Mouse (Mus musculus): ENCODE measurements at regions not wholly inside any gene's neighbourhood (a gene's known extent, or its start where the extent isn't known, plus 50 kb on each side); places are given as distances from the start of the nearest gene placed in this dataset.

DNA sequence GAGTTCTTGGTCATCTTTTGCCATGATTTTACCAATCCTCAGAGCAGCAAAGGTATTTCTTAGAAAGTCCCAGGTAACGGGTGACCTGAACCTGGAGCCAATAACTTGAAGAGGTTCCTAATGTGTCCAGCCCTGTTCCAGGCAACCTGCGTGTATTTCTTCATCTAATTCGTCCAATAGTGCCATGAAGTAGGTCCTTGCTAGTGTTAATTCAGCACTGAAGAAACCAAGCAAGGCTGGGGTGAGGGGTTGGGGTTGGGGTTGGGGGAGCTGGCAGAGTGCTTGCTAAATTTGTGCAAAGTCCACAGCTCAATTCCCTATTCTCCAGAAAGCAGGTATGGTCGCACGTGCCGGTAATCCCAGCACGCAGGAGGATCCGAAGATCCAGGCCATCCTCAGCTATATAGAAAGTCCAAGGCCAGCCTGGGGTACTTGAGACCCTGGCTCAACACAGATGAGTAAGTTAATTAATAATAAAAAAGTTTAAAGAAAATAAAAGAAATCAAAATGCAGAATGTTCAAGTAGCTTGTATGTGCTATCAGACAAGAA, 54.6 kb upstream of the Cpsf6 start:
- no peak for ATAC-seq (replicated peaks; ENCODE audit: low FRiP score, low TSS enrichment, poor library complexity, severe bottlenecking)

DNA sequence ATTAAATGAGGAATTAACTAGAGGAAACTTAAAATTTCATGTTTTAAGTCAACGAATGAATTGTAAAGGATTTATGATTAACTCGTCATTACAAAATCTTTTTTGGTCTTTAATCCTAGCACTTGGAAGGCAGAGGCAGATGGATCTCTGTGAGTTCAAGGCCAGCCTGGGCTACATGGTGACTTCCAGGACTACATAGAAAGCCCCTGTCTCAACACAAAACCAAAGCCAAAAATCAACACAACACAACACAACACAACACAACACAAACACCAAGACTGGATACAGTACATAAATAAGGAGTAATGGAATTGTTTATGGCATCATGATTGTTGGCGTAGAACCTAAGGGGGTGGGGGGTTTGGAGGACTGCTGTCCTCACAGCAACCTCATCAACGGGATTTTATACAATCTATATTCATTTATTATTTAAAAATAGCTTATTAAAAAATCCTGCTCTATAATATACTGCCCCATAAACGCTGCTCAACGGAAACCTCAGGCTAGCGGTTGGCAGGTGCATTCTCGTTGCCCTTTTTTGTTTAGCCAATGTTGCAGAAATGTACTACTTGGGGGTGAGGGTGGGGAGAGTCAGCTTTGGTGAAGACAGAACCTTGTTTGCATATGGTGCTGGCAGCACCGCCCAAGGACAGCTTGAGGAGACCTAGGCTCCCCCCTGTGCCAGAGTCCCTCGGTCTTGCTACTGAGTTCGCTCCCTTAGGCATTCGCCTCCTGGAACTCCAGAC, 53.9 kb upstream of the Cpsf6 start:
- ATAC-seq (replicated peaks; ENCODE audit: low FRiP score, low TSS enrichment, poor library complexity, severe bottlenecking): no peak

DNA sequence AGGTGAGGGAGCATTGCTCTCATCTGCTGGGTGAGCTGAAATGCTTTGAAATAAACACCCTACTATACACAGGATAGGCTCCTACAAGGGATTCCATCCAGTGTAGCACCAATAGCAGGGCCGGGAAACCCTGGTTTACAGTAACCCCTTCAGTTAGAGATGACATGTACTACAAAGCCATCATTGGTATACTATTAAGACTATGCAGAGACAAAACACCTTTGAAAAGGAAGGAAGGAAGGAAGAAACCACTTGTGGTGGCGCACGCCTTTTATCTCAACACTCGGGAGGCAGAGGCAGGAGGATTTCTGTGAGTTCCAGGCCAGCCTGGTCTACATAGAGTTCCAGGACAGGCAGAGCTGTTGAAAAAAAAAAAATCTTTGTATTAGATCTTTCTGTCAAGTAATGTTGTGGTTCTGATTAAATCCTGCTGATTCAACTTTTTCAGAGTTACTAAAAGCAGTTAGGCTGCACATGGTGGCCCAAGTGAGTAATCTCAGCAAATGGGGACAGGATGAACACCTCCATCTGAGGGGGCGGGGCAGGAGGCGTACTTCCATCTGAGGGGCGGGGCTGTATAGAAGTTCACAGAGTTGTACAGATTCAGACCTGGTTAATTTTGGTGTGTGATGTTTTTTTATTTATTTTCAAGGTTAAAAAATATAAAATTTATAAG, 53.2 kb upstream of the Cpsf6 start:
- ATAC-seq (replicated peaks; ENCODE audit: low FRiP score, low TSS enrichment, poor library complexity, severe bottlenecking): peak; percentile 8

DNA sequence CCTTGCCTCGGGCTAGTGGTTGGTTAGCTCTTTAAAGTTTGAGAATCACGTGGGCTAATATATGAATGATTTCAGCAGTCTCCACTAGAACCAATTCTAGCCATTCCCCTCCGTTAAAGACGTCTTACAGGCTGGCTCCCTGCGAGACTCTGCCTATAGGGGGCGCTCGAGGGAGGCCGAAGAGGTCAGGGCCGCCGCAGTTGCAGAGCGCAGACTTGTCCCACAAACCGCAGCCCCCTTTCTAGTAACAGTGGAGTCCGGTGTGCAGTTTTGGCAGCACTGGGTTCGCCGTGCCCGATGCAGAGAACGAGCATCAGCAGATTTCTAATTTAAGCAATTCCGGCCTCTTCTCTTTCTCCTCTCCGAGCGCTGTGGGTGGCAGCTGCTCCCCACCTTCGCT, 52.6 kb upstream of the Cpsf6 start:
- peak; percentile 62 for ATAC-seq (replicated peaks; ENCODE audit: low FRiP score, low TSS enrichment, poor library complexity, severe bottlenecking)

DNA sequence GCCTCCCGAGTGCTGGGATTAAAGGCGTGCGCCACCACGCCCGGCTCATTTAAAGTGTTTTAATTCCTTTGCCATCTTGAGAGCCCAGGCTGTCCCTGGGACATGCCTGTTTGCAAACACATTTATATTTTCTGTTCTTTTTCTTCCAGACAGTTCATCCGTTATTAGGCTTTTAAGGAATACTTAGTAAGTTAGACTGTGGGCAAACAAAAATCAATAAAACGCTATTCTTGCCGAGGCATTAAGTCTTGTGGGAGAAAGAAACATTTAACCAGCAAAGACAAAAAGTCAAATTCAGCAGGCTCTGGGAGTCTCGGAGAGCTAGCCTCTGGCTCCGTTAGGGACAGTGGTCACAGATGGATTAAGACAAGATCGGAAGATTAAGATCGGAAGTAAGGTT, 52.0 kb upstream of the Cpsf6 start:
- no peak for ATAC-seq (replicated peaks; ENCODE audit: low FRiP score, low TSS enrichment, poor library complexity, severe bottlenecking)

DNA sequence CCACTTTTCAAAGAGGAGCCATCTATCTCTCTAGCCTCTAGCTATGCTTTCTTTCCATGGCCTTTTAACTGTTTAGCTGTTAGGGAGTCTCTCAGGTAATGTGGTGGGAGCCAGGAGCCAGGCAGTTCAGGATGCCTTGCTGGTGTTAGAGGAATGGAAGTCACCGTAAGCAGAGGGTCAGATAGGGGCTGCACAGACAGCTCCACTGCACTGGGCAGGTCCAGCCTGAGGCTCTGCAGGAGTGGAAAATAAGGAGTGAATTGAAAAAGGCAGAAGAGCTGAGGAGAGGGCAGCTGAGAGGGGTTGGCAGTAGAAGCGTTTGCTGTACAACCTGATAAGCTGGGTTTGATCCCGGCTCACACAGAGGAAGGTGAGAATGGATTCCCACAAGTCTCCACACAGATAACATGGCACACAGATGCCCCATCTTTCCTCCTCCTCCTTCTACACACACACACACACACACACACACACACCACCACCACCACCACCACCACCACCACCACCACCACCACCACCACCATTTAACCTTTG, 51.3 kb upstream of the Cpsf6 start:
- ATAC-seq (replicated peaks; ENCODE audit: low FRiP score, low TSS enrichment, poor library complexity, severe bottlenecking): no peak

DNA sequence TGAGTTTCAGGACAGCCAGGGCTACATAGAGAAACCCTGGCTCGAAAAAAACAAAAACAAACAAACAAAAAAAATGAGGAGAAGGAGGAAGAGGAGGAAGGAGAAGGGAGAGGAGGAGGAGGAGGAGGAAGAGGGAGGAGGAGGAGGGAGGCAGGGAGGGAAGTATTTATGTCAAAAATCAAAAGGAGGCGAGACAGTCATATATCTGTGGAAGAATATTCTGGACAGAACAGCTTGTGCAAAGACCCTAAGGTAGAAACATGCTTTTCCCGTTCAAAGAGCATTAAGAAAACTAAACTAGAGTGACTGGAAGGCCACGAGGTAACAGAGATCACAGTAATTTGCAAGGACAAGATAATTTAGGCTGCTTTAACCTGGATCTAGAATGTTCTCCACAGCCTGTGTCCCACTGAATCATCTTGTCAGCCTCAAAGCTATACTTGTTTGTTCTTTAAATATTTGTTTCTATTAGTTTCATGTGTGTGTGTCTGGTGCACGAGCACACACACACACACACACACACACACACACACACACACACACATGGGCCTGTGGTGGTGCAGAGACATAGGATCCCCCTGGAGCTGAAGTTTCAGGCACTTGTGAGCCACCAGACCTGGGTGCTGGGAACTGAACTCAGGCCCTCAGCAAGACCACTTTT, 50.5 kb upstream of the Cpsf6 start:
- ATAC-seq (replicated peaks; ENCODE audit: low FRiP score, low TSS enrichment, poor library complexity, severe bottlenecking): no peak

DNA sequence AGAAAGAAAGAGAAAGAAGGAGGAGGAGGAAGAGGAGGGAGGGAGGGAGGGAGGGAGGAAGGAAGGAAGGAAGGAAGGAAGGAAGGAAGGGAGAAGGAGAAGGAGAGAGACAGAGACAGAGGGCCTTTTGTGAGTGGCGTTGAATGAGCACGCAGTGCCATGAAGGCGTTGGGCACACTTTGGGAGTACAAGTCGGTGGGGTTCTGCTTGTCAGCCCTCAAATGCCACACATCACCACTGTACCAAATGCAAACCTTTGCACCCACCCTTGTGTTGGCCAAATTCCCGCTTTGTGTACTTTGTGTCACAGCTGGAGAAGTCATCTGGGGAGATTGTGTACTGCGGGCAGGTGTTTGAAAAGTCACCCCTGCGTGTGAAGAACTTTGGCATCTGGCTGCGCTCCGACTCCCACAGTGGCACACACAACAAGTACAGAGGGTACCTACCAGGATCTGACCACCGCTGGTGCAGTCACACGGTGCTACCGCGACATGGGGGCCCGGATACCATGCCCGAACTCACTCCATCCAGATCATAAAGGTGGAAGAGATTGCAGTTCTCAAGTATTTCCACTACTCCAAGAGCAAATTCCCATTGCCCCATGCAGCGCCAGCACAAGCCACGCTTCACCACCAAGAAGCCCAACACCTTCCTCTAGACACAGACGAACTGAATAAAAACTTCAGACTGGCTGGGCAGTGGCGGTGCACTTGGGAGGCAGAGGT, 49.8 kb upstream of the Cpsf6 start:
- ATAC-seq (replicated peaks; ENCODE audit: low FRiP score, low TSS enrichment, poor library complexity, severe bottlenecking): no peak
